Mouse (Mus musculus) kidney, adult 2 months (tissue): ENCODE measurements around the gene Tex48. TPM values are rescaled to one million over a fixed set of nuclear protein-coding genes. Genes with fewer than 3 reads are reported as not detected.

Experiments
- DNase-seq: peaks from one replicate; pipeline ENCODE4 v3.0.0; 2021
- H3K27ac ChIP-seq: fragments of 200-500 bp; 2 replicates; pipeline ENCODE4 v1.5.1; 2012; ENCODE audit warnings: low read depth, low read length, control low read depth, inconsistent platforms; ENCODE audit not compliant: insufficient read depth
- H3K27me3 ChIP-seq: fragments of 200-500 bp; replicated peaks from 2 replicates; pipeline ENCODE4 v1.6.1; 2012; ENCODE audit warnings: mild to moderate bottlenecking, moderate library complexity, low read length, inconsistent platforms; ENCODE audit not compliant: control insufficient read depth, insufficient read depth
- H3K36me3 ChIP-seq: fragments of 200-500 bp; 2 replicates; pipeline ENCODE4 v1.6.1; 2012; ENCODE audit warnings: mild to moderate bottlenecking, moderate library complexity, low read length, inconsistent platforms; ENCODE audit not compliant: control insufficient read depth, insufficient read depth
- H3K4me1 ChIP-seq: fragments of 200-500 bp; 2 replicates; pipeline ENCODE4 v1.6.1; 2011; ENCODE audit warnings: low read length; ENCODE audit not compliant: control insufficient read depth, insufficient read depth
- H3K4me3 ChIP-seq: fragments of 200-500 bp; 2 replicates; pipeline ENCODE4 v1.5.1; 2011; ENCODE audit warnings: mild to moderate bottlenecking, low read depth, low read length, control low read depth; ENCODE audit not compliant: insufficient read depth
- CTCF ChIP-seq: fragments of 200-500 bp; conservative IDR thresholded peaks from 2 replicates; pipeline ENCODE4 v1.5.1; 2011; ENCODE audit warnings: low read depth, mild to moderate bottlenecking, control low read depth, low read length, moderate library complexity, mixed read lengths; ENCODE audit not compliant: insufficient read depth, insufficient read length
- POLR2A ChIP-seq: fragments of 200-500 bp; IDR thresholded peaks from one replicate; pipeline ENCODE4 v1.6.1; 2011; ENCODE audit warnings: low read depth, low read length, control low read depth
- WGBS: fragments of 180-500 bp; shearing (Covaris S2); methylation state at CpG from one replicate; pipeline ENCODE4 v1.1.7; 2018; 5-methylcytosine and 5-hydroxymethylcytosine counted together
- polyA plus RNA-seq: library from polyadenylated mRNA; depleted of rRNA; stranded (reverse); fragments of >200 nt; gene quantifications from 2 replicates; pipeline ENCODE4 v1.2.3, GENCODE M21; 2012; rRNA removed

Gene Tex48
- polyA plus RNA-seq, 1 experiment: not detected

- Histone ChIP-seq H3K27me3 (no peaks in the 10 kb centered on the region), H3K36me3 (no peaks in the 10 kb centered on the region), H3K4me1 (peaks cover 26% of the 10 kb centered on the region), H3K27ac (peak overlapping the region; percentile 66), H3K4me3 (no peak overlapping the region)
- WGBS: 90% methylated on average over 4 of the region's 4 CpGs
- TF ChIP-seq CTCF (0 out of 2 replicates have a peak, but pooled peaks have one; percentile 15), POLR2A (no peak)
- DNase-seq: no peak
Observed at GRCm38 (mm10) chr4:63562742-63563141, 59.5 kb downstream of the Tex48 start.

GRCm38 (mm10) chr4:63561861-63562675, 60.2 kb downstream of the Tex48 start:
- no peak overlapping the region for H3K4me3 ChIP-seq
- H3K36me3 ChIP-seq: no peaks in the 10 kb centered on the region
- 44% methylated on average over 7 of the region's 7 CpGs for WGBS
- peaks cover 33% of the 10 kb centered on the region for H3K4me1 ChIP-seq
- DNase-seq: peak; percentile 84
- H3K27me3 ChIP-seq: no peaks in the 10 kb centered on the region
- peak overlapping the region; percentile 66 for H3K27ac ChIP-seq
- TF ChIP-seq POLR2A: no peak

DNA sequence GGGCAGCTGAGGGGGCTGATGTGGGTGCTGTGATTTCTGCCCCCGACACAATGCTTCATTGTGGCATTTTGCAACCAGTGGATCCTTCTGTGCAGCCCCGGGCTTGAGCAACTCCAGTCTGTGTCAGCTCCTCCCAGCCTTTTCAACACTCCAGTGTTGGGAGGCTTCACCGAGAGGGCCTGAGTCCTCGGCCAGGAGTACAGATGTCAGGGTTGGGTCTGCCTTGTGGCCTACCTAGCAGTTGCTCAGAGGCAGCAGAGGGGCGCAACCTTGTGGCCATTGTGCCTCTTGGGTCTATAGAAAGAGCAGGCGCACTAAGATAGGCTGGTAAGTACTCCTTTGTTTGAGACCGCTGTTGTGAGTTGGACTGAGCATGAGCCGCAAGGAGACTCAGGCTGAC, 62.1 kb downstream of the Tex48 start:
- no peak for DNase-seq
- H3K27me3 ChIP-seq: no peaks in the 10 kb centered on the region
- WGBS: 89% methylated on average over 8 of the region's 8 CpGs
- H3K36me3 ChIP-seq: no peaks in the 10 kb centered on the region
- no peak overlapping the region for H3K27ac ChIP-seq
- H3K4me1 ChIP-seq: peaks cover 39% of the 10 kb centered on the region
- no peak for TF ChIP-seq POLR2A
- TF ChIP-seq CTCF: 0 out of 2 replicates have a peak, but pooled peaks have one; percentile 8
- H3K4me3 ChIP-seq: no peak overlapping the region

DNA sequence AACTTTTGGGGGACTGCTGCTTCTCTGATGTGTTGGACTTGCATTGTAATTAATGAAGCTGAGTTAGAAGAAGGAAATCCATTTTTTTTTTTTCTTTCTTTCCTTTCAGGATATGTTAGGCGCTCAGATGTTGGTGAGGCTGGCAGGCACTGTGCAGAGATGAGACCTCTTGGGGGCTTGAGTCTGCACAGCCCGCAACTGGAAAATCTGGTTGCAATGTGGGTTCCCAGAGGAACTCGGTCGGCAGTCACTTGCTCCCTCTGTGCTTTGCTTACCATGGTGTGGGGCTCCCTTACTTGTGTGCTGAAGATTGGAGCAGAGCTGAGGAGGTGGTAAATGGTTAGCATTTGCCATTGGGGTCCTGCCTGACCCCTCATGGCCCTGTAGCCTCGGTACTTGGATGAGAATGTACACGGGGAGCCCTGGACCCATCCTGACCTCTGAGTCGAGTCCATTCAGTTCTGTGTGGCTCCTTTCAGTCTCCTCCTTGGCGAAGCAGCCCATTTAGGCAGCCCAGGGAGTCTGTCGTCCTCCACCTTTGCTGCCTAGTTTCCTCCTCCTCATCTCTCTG, 63.0 kb downstream of the Tex48 start:
- DNase-seq: no peak
- TF ChIP-seq CTCF (no peak), POLR2A (no peak)
- Histone ChIP-seq H3K36me3 (no peaks in the 10 kb centered on the region), H3K27me3 (no peaks in the 10 kb centered on the region), H3K4me1 (peaks cover 39% of the 10 kb centered on the region), H3K27ac (peak overlapping the region; percentile 89; the same call in 1 of the 2 replicates), H3K4me3 (peak overlapping the region; percentile 98)
- 47% methylated on average over 9 of the region's 9 CpGs for WGBS

GRCm38 (mm10) chr4:63558407-63559081, 63.7 kb downstream of the Tex48 start, which contains the start of gene Tmem268:
Gene Tmem268, plus strand, starts transcription at chr4:63558781.
- WGBS: 1% methylated on average over 80 of the region's 81 CpGs
- DNase-seq: peak; percentile 77
- no peak for TF ChIP-seq POLR2A
- no peak for TF ChIP-seq CTCF
- Histone ChIP-seq H3K27ac (peak within 1 kb of the TSS; percentile 89), H3K4me3 (peak within 1 kb of the TSS; percentile 98), H3K27me3 (no peaks in the 10 kb centered on the region), H3K36me3 (no peaks in the 10 kb centered on the region), H3K4me1 (peaks cover 39% of the 10 kb centered on the region)

GRCm38 (mm10) chr4:63557124-63558059, 64.8 kb downstream of the Tex48 start:
- H3K36me3 ChIP-seq: no peaks in the 10 kb centered on the region; the same call in 1 of the 2 replicates
- no peaks in the 10 kb centered on the region for H3K27me3 ChIP-seq
- TF ChIP-seq CTCF (no peak), POLR2A (no peak)
- WGBS: 38% methylated on average over 16 of the region's 16 CpGs
- DNase-seq: peak; percentile 45
- no peak overlapping the region for H3K4me3 ChIP-seq
- H3K27ac ChIP-seq: no peak overlapping the region; the same call in 1 of the 2 replicates
- H3K4me1 ChIP-seq: peaks cover 36% of the 10 kb centered on the region

Other genes with a start within 250 kb of the Tex48 start
- gene Akna, start 219.1 kb downstream of the Tex48 start, polyA plus RNA-seq: 2.2 and 5.8 TPM in 2 replicates
- 20.3 and 22.7 TPM in 2 replicates for gene Whrn, start 126.4 kb downstream of the Tex48 start, polyA plus RNA-seq
- 76.1 and 117 TPM in 2 replicates for gene Atp6v1g1, start 77.7 kb downstream of the Tex48 start, polyA plus RNA-seq
- gene Tmem268, start 63.6 kb downstream of the Tex48 start, polyA plus RNA-seq: 9.1 and 10.1 TPM in 2 replicates
- not detected in 2 replicates for gene Gm11213, start 17.2 kb downstream of the Tex48 start, polyA plus RNA-seq
- gene Gm11214, start 41.0 kb upstream of the Tex48 start, polyA plus RNA-seq: not detected in 2 replicates
- gene Tnfsf15, start 122.7 kb upstream of the Tex48 start, polyA plus RNA-seq: 0.55 and 0.96 TPM in 2 replicates
- 0.03 and 0.14 TPM in 2 replicates for gene Tnfsf8, start 238.9 kb upstream of the Tex48 start, polyA plus RNA-seq